Mouse (Mus musculus) erythroblast, embryonic 14.5 days (primary cell): Measurements from ENCODE around the gene Mbtps1. TPM values are rescaled to one million over a fixed set of nuclear protein-coding genes. Genes with fewer than 3 reads are reported as not detected.

Experiments used
- H3K27me3 ChIP-seq: 2 replicates; pipeline ENCODE4 v1.6.1; 2012; ENCODE audit warnings: inconsistent platforms; ENCODE audit not compliant: control insufficient read depth
- H3K36me3 ChIP-seq: 2 replicates; pipeline ENCODE4 v1.6.1; 2012; ENCODE audit warnings: mild to moderate bottlenecking, inconsistent platforms; ENCODE audit not compliant: control insufficient read depth
- H3K4me1 ChIP-seq: 2 replicates; pipeline ENCODE4 v1.6.1; 2012; ENCODE audit warnings: inconsistent platforms; ENCODE audit not compliant: control insufficient read depth
- H3K4me3 ChIP-seq: replicated peaks from 2 replicates; pipeline ENCODE3; 2012; ENCODE audit warnings: moderate library complexity, mild to moderate bottlenecking, inconsistent platforms
- H3K9me3 ChIP-seq: 2 replicates; pipeline ENCODE4 v1.6.1; 2012; ENCODE audit warnings: low read length, inconsistent platforms, mixed read lengths; ENCODE audit not compliant: control insufficient read depth
- GATA1 ChIP-seq: IDR thresholded peaks from 2 replicates; pipeline ENCODE4 v1.6.1; 2012; ENCODE audit warnings: low read length, inconsistent platforms, mixed read lengths
- TAL1 ChIP-seq: IDR thresholded peaks from 3 replicates; pipeline ENCODE4 v1.6.1; 2012; ENCODE audit warnings: low read length, inconsistent platforms, mixed read lengths
- polyA plus RNA-seq: library from polyadenylated mRNA; stranded (reverse); fragments of >175 nt; gene quantifications from 2 replicates; pipeline ENCODE4 v1.2.3, GENCODE M21; 2012

The Mbtps1 gene
- polyA plus RNA-seq, 1 experiment = 13.4 TPM

GRCm38 (mm10) chr8:119585901-119586300 lies 27.4 kb upstream of the Mbtps1 start:
- H3K4me3 ChIP-seq = peak overlapping the region; percentile 62
- H3K4me1 ChIP-seq = peaks cover 48% of the 10 kb centered on the region
- TF ChIP-seq TAL1 (no peak), GATA1 (no peak)
- no peaks in the 10 kb centered on the region for H3K27me3 ChIP-seq
- H3K9me3 ChIP-seq = no peaks in the 10 kb centered on the region; the same call in 1 of the 2 replicates
- no peaks in the 10 kb centered on the region for H3K36me3 ChIP-seq

GRCm38 (mm10) chr8:119580441-119581161 lies 22.1 kb upstream of the Mbtps1 start:
- H3K36me3 ChIP-seq = no peaks in the 10 kb centered on the region
- no peaks in the 10 kb centered on the region for H3K9me3 ChIP-seq
- TF ChIP-seq TAL1 (no peak), GATA1 (no peak)
- no peak overlapping the region for H3K4me3 ChIP-seq
- no peaks in the 10 kb centered on the region; the same call in 1 of the 2 replicates for H3K27me3 ChIP-seq
- peaks cover 63% of the 10 kb centered on the region for H3K4me1 ChIP-seq

GRCm38 (mm10) chr8:119579096-119579495 lies 20.6 kb upstream of the Mbtps1 start:
- no peaks in the 10 kb centered on the region for H3K36me3 ChIP-seq
- peaks cover 69% of the 10 kb centered on the region for H3K4me1 ChIP-seq
- no peaks in the 10 kb centered on the region; the same call in 1 of the 2 replicates for H3K27me3 ChIP-seq
- TF ChIP-seq TAL1 (no peak), GATA1 (no peak)
- no peaks in the 10 kb centered on the region for H3K9me3 ChIP-seq
- no peak overlapping the region for H3K4me3 ChIP-seq

- Histone ChIP-seq H3K9me3 (no peaks in the 10 kb centered on the region), H3K4me1 (peaks cover 72% of the 10 kb centered on the region), H3K36me3 (peaks cover 10% of the 10 kb centered on the region), H3K4me3 (peak overlapping the region; percentile 85), H3K27me3 (no peaks in the 10 kb centered on the region; the same call in 1 of the 2 replicates)
- TF ChIP-seq TAL1 (no peak), GATA1 (no peak)
These were observed 16.8 kb upstream of the Mbtps1 start for GRCm38 (mm10) chr8:119575366-119575726.

- peaks cover 65% of the 10 kb centered on the region for H3K4me1 ChIP-seq
- no peaks in the 10 kb centered on the region; the same call in 1 of the 2 replicates for H3K27me3 ChIP-seq
- H3K4me3 ChIP-seq = peak within 1 kb of the TSS; percentile 85
- H3K9me3 ChIP-seq = no peaks in the 10 kb centered on the region
- TF ChIP-seq TAL1 (no peak), GATA1 (no peak)
- peaks cover 12% of the 10 kb centered on the region for H3K36me3 ChIP-seq
These were observed 16.2 kb upstream of the Mbtps1 start, which contains the start of the genes Hsdl1 and Dnaaf1 for GRCm38 (mm10) chr8:119574437-119575365. Gene Hsdl1, minus strand, starts transcription at chr8:119575183. Gene Dnaaf1, plus strand, starts transcription at chr8:119575235.

GRCm38 (mm10) chr8:119572411-119572810 lies 13.9 kb upstream of the Mbtps1 start:
- H3K9me3 ChIP-seq = no peaks in the 10 kb centered on the region
- H3K27me3 ChIP-seq = no peaks in the 10 kb centered on the region; the same call in 1 of the 2 replicates
- TF ChIP-seq GATA1 = no peak
- no peak for TF ChIP-seq TAL1
- H3K36me3 ChIP-seq = peaks cover 23% of the 10 kb centered on the region
- H3K4me3 ChIP-seq = no peak overlapping the region
- H3K4me1 ChIP-seq = peaks cover 52% of the 10 kb centered on the region

- no peak overlapping the region for H3K4me3 ChIP-seq
- H3K9me3 ChIP-seq = no peaks in the 10 kb centered on the region
- peaks cover 47% of the 10 kb centered on the region for H3K4me1 ChIP-seq
- peaks cover 30% of the 10 kb centered on the region for H3K36me3 ChIP-seq
- H3K27me3 ChIP-seq = no peaks in the 10 kb centered on the region
- TF ChIP-seq TAL1 (no peak), GATA1 (no peak)
These were observed 12.6 kb upstream of the Mbtps1 start for GRCm38 (mm10) chr8:119571135-119571534.

- Histone ChIP-seq H3K9me3 (no peaks in the 10 kb centered on the region), H3K36me3 (peaks cover 43% of the 10 kb centered on the region), H3K4me3 (no peak overlapping the region), H3K4me1 (peaks cover 35% of the 10 kb centered on the region), H3K27me3 (no peaks in the 10 kb centered on the region)
- TF ChIP-seq TAL1 (no peak), GATA1 (no peak)
These were observed 11.3 kb upstream of the Mbtps1 start for GRCm38 (mm10) chr8:119569881-119570280.

- H3K27me3 ChIP-seq = no peaks in the 10 kb centered on the region
- H3K4me3 ChIP-seq = no peak overlapping the region
- H3K4me1 ChIP-seq = peaks cover 25% of the 10 kb centered on the region
- no peaks in the 10 kb centered on the region for H3K9me3 ChIP-seq
- no peak for TF ChIP-seq GATA1
- peaks cover 50% of the 10 kb centered on the region for H3K36me3 ChIP-seq
These were observed 10.4 kb upstream of the Mbtps1 start for GRCm38 (mm10) chr8:119568951-119569350.
